Mouse (Mus musculus): ENCODE measurements at regions not wholly inside any gene's neighbourhood (a gene's known extent, or its start where the extent isn't known, plus 50 kb on each side); places are given as distances from the start of the nearest gene placed in this dataset.

- H3K4me3 ChIP-seq, result no peak overlapping the region
- ATAC-seq (ENCODE audit: low FRiP score), result no peak
- 84% methylated on average over 10 of the region's 10 CpGs for WGBS
Observed at GRCm38 (mm10) chr10:117522906-117523829, 106.1 kb upstream of the Cpm start.

DNA sequence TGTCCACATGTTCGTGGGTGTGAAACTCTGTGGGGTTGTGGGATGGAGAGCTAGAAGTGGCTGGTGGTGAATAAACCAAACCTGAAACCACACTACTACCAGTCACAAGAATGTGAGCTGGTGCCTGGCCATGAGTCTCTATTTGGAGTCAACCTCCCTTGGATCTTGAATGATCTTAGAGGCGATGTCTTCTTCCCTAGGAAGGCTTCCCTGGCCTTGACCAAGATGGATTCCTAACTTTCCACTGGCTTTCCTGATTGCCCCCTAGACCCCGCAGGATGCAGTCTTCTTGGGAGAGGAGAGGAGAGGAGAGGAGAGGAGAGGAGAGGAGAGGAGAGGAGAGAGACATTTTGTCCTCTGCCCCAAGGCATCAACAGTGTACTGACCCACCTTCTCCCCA is 106.9 kb upstream of the Cpm start:
- H3K9me3 ChIP-seq (replicated peaks), result no peaks in the 10 kb centered on the region
- WGBS, result 89% methylated on average over 3 of the region's 3 CpGs
- no peak overlapping the region for H3K27ac ChIP-seq
- no peak overlapping the region for H3K9ac ChIP-seq
- H3K4me3 ChIP-seq, result no peak overlapping the region
- no peaks in the 10 kb centered on the region for H3K27me3 ChIP-seq
- peaks cover 9% of the 10 kb centered on the region for H3K4me1 ChIP-seq
- ATAC-seq (ENCODE audit: low FRiP score), result no peak
- no peaks in the 10 kb centered on the region for H3K36me3 ChIP-seq
- H3K4me2 ChIP-seq (replicated peaks), result no peak overlapping the region

More at GRCm38 (mm10) chr10:117522906-117523829, 106.1 kb upstream of the Cpm start:
- Histone ChIP-seq H3K36me3 (no peaks in the 10 kb centered on the region), H3K9me3 (replicated peaks) (no peaks in the 10 kb centered on the region), H3K4me2 (replicated peaks) (no peak overlapping the region), H3K27me3 (no peaks in the 10 kb centered on the region), H3K9ac (no peak overlapping the region), H3K27ac (no peak overlapping the region), H3K4me1 (peaks cover 6% of the 10 kb centered on the region; the same call in 1 of the 2 replicates)

DNA sequence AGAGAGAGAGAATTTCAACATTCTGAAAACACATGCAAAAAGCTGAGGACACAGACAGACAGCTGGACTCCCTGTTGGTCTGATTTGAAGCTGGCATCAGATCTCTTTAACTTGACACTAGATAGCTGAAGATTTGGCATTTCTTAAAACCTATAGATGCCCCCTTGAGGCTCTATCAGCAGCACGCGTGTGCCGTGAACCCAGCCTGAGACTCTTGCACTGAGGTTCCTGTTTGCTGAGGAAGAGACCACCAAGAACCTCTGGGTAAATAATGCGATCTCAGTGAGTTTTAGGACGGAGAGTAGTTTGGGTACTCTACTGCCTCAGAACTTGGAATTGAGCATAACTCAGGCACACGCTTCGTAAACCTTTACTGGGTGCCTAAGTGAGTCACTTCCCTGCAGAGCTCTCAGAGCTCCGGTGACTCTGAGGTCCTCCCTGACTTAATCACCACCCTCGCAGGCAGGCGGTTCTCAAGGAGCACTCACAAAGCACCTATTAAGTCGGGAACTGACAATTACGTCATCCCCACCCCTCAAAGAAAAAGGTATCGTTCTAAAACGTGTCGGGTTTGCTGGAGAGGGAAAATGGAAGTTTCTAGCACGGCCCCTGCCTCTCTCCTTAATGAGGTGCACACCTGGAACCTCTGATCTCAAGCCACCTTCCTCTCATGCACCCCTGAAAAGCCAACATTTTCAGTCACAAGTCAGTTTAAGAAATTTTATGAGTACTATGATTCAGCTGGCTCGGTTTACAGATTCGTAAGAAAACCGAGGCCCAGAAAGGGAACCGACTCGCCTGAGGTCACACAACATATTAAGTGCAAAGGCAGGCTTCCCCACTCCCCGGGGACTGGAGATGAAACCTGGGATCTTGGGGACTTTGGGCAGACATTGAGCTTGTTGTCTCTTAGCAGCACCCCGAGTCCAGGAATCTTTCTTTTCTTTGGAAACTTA is 107.7 kb upstream of the Cpm start:
- Histone ChIP-seq H3K4me3 (no peak overlapping the region), H3K27ac (no peak overlapping the region), H3K9ac (no peak overlapping the region), H3K9me3 (replicated peaks) (no peaks in the 10 kb centered on the region), H3K36me3 (no peaks in the 10 kb centered on the region), H3K27me3 (no peaks in the 10 kb centered on the region), H3K4me1 (peaks cover 11% of the 10 kb centered on the region), H3K4me2 (replicated peaks) (no peak overlapping the region)
- WGBS, result 71% methylated on average over 23 of the region's 23 CpGs
- ATAC-seq (ENCODE audit: low FRiP score), result no peak

GRCm38 (mm10) chr10:117520536-117521314 is 108.6 kb upstream of the Cpm start:
- H3K27me3 ChIP-seq, result no peaks in the 10 kb centered on the region
- H3K9me3 ChIP-seq (replicated peaks), result no peaks in the 10 kb centered on the region
- no peak overlapping the region for H3K27ac ChIP-seq
- WGBS, result 92% methylated on average over 8 of the region's 8 CpGs
- H3K4me1 ChIP-seq, result peaks cover 11% of the 10 kb centered on the region
- no peaks in the 10 kb centered on the region for H3K36me3 ChIP-seq
- H3K4me3 ChIP-seq, result no peak overlapping the region
- no peak overlapping the region for H3K9ac ChIP-seq
- no peak for ATAC-seq (ENCODE audit: low FRiP score)
- no peak overlapping the region for H3K4me2 ChIP-seq (replicated peaks)

- Histone ChIP-seq H3K27ac (no peak overlapping the region), H3K27me3 (no peaks in the 10 kb centered on the region), H3K9me3 (replicated peaks) (no peaks in the 10 kb centered on the region), H3K9ac (no peak overlapping the region), H3K36me3 (no peaks in the 10 kb centered on the region), H3K4me2 (replicated peaks) (no peak overlapping the region), H3K4me3 (no peak overlapping the region), H3K4me1 (peaks cover 11% of the 10 kb centered on the region)
- ATAC-seq (ENCODE audit: low FRiP score), result no peak
- WGBS, result 24% methylated on average over 8 of the region's 8 CpGs
Observed at GRCm38 (mm10) chr10:117519670-117520535, 109.4 kb upstream of the Cpm start.

GRCm38 (mm10) chr10:117518793-117519669 is 110.3 kb upstream of the Cpm start:
- WGBS, result 63% methylated on average over 15 of the region's 15 CpGs
- H3K36me3 ChIP-seq, result no peaks in the 10 kb centered on the region
- no peak overlapping the region for H3K27ac ChIP-seq
- no peaks in the 10 kb centered on the region for H3K27me3 ChIP-seq
- no peaks in the 10 kb centered on the region for H3K9me3 ChIP-seq (replicated peaks)
- no peak overlapping the region for H3K4me2 ChIP-seq (replicated peaks)
- H3K4me3 ChIP-seq, result no peak overlapping the region
- ATAC-seq (ENCODE audit: low FRiP score), result no peak
- H3K9ac ChIP-seq, result no peak overlapping the region
- peaks cover 11% of the 10 kb centered on the region for H3K4me1 ChIP-seq

DNA sequence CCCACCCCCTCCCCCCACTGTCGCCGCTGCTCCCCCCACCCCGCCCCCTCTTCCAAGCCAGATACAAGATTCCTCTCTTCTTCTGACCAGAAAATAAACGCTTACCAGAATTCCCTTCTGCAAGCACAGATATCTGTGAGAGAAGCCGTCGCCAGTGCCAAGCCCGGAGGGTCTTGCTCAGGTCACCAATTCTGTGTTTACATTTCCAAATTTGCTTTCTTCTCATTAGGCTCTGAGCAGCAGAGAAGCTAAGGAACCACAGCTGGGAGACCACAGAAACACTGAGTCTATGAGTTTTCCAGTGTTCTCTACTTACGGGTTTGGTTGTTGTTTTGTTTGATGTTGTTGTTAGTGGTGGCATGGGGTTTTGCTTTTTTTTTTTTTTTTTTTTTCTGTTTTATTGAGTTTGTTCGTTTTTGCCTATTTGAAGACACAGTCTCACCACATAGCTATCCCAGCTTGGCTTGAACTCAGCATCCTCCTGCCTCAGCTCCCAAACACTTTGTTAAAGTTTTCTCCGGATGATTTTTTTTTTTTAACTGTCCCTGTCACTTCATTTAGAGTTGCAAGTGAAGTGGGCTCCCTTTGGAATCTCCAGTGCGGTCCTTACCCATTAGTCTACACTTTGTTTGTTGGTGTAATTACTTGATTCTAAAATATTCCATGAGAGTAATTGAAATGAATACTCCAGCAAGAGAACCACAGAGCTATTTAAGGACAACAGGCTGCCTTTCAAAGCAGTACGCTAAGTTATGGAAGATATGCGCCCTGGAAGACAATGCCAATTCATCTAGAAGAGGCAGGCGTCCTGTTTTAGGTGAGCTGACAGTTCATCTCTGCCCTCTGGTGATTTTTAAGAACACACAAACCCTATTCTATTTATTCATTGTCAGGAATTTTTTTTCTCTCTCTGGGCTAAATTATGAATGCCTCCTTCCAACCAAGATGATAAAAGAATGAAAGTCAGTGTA is 111.2 kb upstream of the Cpm start:
- Histone ChIP-seq H3K9ac (0 out of 2 replicates have a peak overlapping the region, but pooled peaks have one; percentile 18), H3K36me3 (no peaks in the 10 kb centered on the region), H3K4me1 (peaks cover 11% of the 10 kb centered on the region), H3K4me2 (replicated peaks) (no peak overlapping the region), H3K4me3 (no peak overlapping the region), H3K9me3 (replicated peaks) (no peaks in the 10 kb centered on the region), H3K27ac (no peak overlapping the region), H3K27me3 (no peaks in the 10 kb centered on the region)
- ATAC-seq (ENCODE audit: low FRiP score), result no peak
- WGBS, result 55% methylated on average over 13 of the region's 14 CpGs

DNA sequence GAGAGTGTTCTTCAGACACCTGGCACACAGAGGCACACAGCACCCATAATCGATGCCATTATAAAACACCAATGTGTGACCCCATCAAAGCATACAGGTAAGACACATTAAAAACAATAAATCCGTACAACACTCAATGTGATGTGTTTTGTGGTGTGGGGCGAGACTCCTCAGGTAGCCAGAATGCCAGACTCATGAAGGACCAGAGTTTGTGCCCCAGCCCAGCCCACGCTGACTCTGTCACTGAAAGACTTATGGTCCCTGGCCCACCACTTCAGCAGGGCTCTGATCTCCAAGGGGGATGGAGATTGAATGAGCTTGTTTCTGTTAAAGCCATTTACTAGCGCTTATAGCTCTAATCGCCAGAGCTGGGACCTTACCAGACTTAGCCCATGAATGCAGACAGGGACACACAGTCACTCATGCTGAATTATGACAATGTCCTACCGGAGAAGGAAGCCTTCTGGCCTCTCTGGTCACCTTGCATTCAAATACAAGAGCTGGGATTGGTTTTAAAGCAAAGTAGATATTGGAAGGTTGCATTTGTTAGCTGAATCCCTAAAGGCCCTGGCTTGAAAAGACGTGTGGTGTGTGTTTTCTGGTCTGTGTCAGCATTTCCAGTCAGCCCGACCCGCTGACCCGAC is 112.1 kb upstream of the Cpm start:
- Histone ChIP-seq H3K4me3 (no peak overlapping the region), H3K4me2 (replicated peaks) (no peak overlapping the region), H3K9me3 (replicated peaks) (0 out of 2 replicates have a peak, but pooled peaks cover 2% of the 10 kb centered on the region), H3K27me3 (no peaks in the 10 kb centered on the region), H3K27ac (no peak overlapping the region), H3K4me1 (peaks cover 11% of the 10 kb centered on the region), H3K36me3 (no peaks in the 10 kb centered on the region), H3K9ac (no peak overlapping the region)
- 50% methylated on average over 11 of the region's 11 CpGs for WGBS
- no peak for ATAC-seq (ENCODE audit: low FRiP score)

- H3K4me3 ChIP-seq, result no peak overlapping the region
- H3K27me3 ChIP-seq, result no peaks in the 10 kb centered on the region
- H3K27ac ChIP-seq, result no peak overlapping the region
- WGBS, result 90% methylated on average over 8 of the region's 8 CpGs
- peaks cover 11% of the 10 kb centered on the region for H3K4me1 ChIP-seq
- no peak overlapping the region for H3K4me2 ChIP-seq (replicated peaks)
- no peaks in the 10 kb centered on the region for H3K36me3 ChIP-seq
- no peak overlapping the region for H3K9ac ChIP-seq
- no peak for ATAC-seq (ENCODE audit: low FRiP score)
- H3K9me3 ChIP-seq (replicated peaks), result 0 out of 2 replicates have a peak, but pooled peaks cover 5% of the 10 kb centered on the region
Observed at GRCm38 (mm10) chr10:117516510-117516909, 112.8 kb upstream of the Cpm start.

Data from hindbrain, embryonic 12.5 days (tissue).